Mouse (Mus musculus) cerebellum, adult 2 months (tissue): ENCODE data around the gene Runx2. TPM values are rescaled to one million over a fixed set of nuclear protein-coding genes. Genes with fewer than 3 reads are reported as not detected.

Experiments
- DNase-seq, 2 experiments: peaks; one replicate each; pipeline ENCODE4 v3.0.0; 2021
- H3K27ac ChIP-seq: fragments of 200-500 bp; 2 replicates; pipeline ENCODE4 v1.5.1; 2012; ENCODE audit warnings: low read length, control low read depth, inconsistent platforms; ENCODE audit not compliant: insufficient read depth
- H3K27me3 ChIP-seq: fragments of 200-500 bp; 2 replicates; pipeline ENCODE4 v1.6.1; 2012; ENCODE audit warnings: inconsistent platforms, mild to moderate bottlenecking, low read length, moderate library complexity; ENCODE audit not compliant: control insufficient read depth, insufficient read depth
- H3K4me1 ChIP-seq: fragments of 200-500 bp; 2 replicates; pipeline ENCODE4 v1.6.1; 2011; ENCODE audit warnings: low read length; ENCODE audit not compliant: control insufficient read depth, insufficient read depth
- H3K4me3 ChIP-seq: fragments of 200-500 bp; replicated peaks from 2 replicates; pipeline ENCODE3; 2011; ENCODE audit warnings: mild to moderate bottlenecking, low read depth, low read length, control low read depth; ENCODE audit not compliant: insufficient read depth
- CTCF ChIP-seq: fragments of 200-500 bp; IDR thresholded peaks from 2 replicates; pipeline ENCODE4 v1.5.1; 2011; ENCODE audit warnings: low read depth, mild to moderate bottlenecking, control low read depth, low read length, moderate library complexity, borderline replicate concordance; ENCODE audit not compliant: insufficient read depth
- POLR2A ChIP-seq: fragments of 200-500 bp; IDR thresholded peaks from 2 replicates; pipeline ENCODE4 v1.6.1; 2011; ENCODE audit warnings: low read length, control low read depth, borderline replicate concordance; ENCODE audit not compliant: insufficient read depth
- WGBS: fragments of 180-500 bp; shearing (Covaris S2); methylation state at CpG from one replicate; pipeline ENCODE4 v1.1.7; 2018; 5-methylcytosine and 5-hydroxymethylcytosine counted together
- polyA plus RNA-seq: library from polyadenylated mRNA; depleted of rRNA; stranded (reverse); fragments of >200 nt; gene quantifications from 2 replicates; pipeline ENCODE4 v1.2.3, GENCODE M21; 2012

Runx2 gene
- polyA plus RNA-seq, 1 experiment: 0.95 TPM

GRCm38 (mm10) chr17:44610828-44611227 is 203.8 kb downstream of the Runx2 start:
- TF ChIP-seq CTCF (no peak), POLR2A (no peak)
- H3K27ac ChIP-seq: no peak overlapping the region
- no peaks in the 10 kb centered on the region for H3K27me3 ChIP-seq
- peaks cover 8% of the 10 kb centered on the region; the same call in 1 of the 2 replicates for H3K4me1 ChIP-seq
- WGBS: 89% methylated on average over 6 of the region's 6 CpGs
- DNase-seq: no peak
- no peak overlapping the region for H3K4me3 ChIP-seq

DNA sequence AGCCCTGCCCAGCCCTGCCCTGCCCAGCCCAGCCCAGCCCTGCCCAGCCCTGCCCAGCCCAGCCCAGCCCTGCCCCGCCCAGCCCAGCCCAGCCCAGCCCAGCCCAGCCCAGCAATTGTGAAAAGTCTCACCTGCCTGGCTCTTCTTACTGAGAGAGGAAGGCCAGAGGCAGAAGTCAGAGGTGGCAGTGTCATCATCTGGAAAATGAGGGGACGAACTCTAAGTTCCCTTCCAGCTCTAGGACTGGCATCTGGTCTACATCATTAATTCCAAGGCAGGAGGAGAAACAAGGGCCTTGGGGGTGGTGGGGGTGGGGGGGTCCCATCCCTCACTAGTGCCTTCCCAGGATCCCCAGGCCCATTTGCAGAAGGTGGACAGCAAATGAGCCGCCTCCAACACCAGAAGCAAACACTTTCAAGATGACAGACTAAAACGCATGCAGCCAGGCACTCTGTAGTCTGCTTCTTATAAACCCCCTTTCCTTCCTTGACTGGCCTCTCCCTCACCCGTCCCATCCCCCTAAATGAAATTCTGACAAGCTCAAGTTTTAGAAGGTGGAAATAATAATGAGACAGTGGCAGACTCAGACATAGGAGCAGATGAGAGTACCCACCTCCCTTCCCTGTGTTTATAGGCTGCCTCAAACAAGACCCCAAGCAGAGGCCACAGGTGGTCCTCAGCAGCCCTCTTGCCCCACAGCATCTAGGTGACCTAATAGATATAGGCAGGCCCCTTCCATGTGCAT is 204.5 kb downstream of the Runx2 start:
- WGBS: 93% methylated on average over 5 of the region's 5 CpGs
- TF ChIP-seq CTCF (no peak), POLR2A (no peak)
- no peak overlapping the region for H3K27ac ChIP-seq
- no peak for DNase-seq
- no peak overlapping the region for H3K4me3 ChIP-seq
- H3K27me3 ChIP-seq: no peaks in the 10 kb centered on the region
- H3K4me1 ChIP-seq: peaks cover 8% of the 10 kb centered on the region; the same call in 1 of the 2 replicates

- DNase-seq: no peak
- H3K4me3 ChIP-seq: no peak overlapping the region
- H3K27ac ChIP-seq: no peak overlapping the region
- TF ChIP-seq CTCF (no peak), POLR2A (no peak)
- 92% methylated on average over 10 of the region's 10 CpGs for WGBS
- H3K4me1 ChIP-seq: peaks cover 4% of the 10 kb centered on the region; the same call in 1 of the 2 replicates
- no peaks in the 10 kb centered on the region for H3K27me3 ChIP-seq
These were observed 205.2 kb downstream of the Runx2 start for GRCm38 (mm10) chr17:44609356-44609755.

DNA sequence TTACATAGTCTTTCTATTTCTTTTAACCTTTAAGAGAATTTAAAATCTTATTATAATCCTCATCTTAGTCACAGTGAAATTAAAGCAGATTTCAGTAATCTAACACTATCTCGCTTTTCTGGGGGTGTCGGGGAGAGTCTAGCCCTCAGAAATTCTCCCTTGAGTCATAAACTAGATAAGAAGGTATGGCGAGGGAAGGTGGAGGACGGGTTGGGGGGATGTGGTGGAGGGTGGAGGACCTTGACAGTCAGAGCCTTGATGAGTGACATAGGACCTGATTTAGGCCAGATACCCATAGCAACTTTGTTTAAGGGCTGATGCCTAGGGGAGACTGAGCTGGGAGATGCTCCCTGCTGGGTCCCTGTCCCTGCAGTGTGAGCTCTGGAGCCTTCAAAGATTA is 205.7 kb downstream of the Runx2 start:
- H3K4me3 ChIP-seq: no peak overlapping the region
- no peak overlapping the region for H3K27ac ChIP-seq
- 94% methylated on average over 4 of the region's 4 CpGs for WGBS
- no peak for TF ChIP-seq POLR2A
- TF ChIP-seq CTCF: no peak
- peaks cover 4% of the 10 kb centered on the region; the same call in 1 of the 2 replicates for H3K4me1 ChIP-seq
- no peaks in the 10 kb centered on the region for H3K27me3 ChIP-seq
- DNase-seq: no peak

DNA sequence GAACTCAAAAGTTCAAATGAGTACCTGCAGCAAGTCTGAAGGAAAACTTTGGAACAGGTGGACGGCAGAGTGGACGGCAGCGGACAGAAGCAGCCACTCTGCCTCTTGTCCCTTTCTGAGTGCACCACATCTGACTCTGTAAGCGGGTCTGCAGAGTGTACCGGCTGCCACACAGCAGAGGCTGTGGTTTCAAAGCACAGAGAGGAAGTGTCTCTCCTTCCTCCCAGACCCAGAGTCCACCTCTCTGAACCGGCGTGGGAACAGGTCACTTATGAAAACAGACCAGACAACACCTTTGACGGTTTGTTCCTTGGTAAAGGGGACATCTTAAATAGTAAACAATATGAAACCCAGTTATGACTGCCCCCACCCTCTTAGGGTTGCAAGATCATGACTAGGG is 207.2 kb downstream of the Runx2 start:
- TF ChIP-seq POLR2A: no peak
- no peak for TF ChIP-seq CTCF
- WGBS: 96% methylated on average over 8 of the region's 8 CpGs
- Histone ChIP-seq H3K4me1 (no peaks in the 10 kb centered on the region), H3K4me3 (no peak overlapping the region), H3K27ac (no peak overlapping the region), H3K27me3 (no peaks in the 10 kb centered on the region)
- no peak for DNase-seq

DNA sequence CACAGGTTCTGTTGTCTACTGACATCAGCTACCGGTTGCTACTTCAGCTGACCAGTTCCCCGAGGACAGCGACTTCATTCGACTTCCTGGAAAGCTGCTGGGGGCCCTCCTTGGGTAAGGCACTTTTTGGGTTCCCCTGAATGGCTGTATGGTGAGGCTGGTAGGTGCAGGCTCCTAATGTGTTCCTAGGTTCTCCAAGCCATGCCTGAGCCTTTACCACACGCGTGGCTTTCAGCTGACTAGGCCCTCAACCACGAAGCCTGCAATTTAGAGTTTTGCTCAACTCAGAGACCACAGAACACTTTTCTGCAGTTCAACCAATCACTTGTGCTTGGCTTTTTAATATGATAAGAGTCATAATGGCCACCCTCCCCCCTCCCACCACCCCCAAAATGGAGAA is 208.4 kb downstream of the Runx2 start:
- DNase-seq: no peak
- no peaks in the 10 kb centered on the region for H3K4me1 ChIP-seq
- no peaks in the 10 kb centered on the region for H3K27me3 ChIP-seq
- no peak overlapping the region for H3K4me3 ChIP-seq
- H3K27ac ChIP-seq: no peak overlapping the region
- WGBS: 95% methylated on average over 7 of the region's 7 CpGs
- TF ChIP-seq CTCF (no peak), POLR2A (no peak)

GRCm38 (mm10) chr17:44605749-44606148 is 208.8 kb downstream of the Runx2 start:
- no peak overlapping the region for H3K4me3 ChIP-seq
- no peak for DNase-seq
- 94% methylated on average over 3 of the region's 3 CpGs for WGBS
- TF ChIP-seq CTCF (no peak), POLR2A (no peak)
- H3K4me1 ChIP-seq: no peaks in the 10 kb centered on the region
- H3K27me3 ChIP-seq: no peaks in the 10 kb centered on the region
- no peak overlapping the region for H3K27ac ChIP-seq

DNA sequence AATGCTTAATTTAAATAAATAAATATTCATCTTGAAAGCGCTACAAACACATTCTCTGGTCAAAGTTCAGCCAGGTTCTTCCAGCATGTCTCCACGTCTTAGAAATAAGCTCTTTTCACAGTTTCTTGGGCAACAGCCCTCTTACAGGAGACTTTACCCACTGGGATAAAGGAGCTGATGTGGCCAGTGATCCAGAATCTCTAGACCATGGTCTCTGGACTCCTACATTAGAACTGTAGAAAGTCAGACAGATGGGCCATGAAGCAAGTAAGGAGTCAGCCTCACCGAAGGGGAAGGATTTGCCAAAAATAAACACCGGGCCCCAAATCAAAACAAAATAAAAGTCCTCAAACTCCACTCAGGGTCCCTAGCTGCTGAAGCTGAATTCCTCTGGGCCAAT is 211.4 kb downstream of the Runx2 start:
- DNase-seq: no peak
- H3K27ac ChIP-seq: no peak overlapping the region
- no peak overlapping the region for H3K4me3 ChIP-seq
- no peaks in the 10 kb centered on the region for H3K4me1 ChIP-seq
- TF ChIP-seq POLR2A (no peak), CTCF (no peak)
- 70% methylated on average over 4 of the region's 4 CpGs for WGBS
- no peaks in the 10 kb centered on the region for H3K27me3 ChIP-seq
